Mouse (Mus musculus): ENCODE data around the gene Kcnk4.

The Kcnk4 gene

GRCm38 (mm10) chr19:6937541-6938465 lies 3.5 kb upstream of the Kcnk4 start:
- no peak for DNase-seq (ENCODE audit: low spot score)

DNA sequence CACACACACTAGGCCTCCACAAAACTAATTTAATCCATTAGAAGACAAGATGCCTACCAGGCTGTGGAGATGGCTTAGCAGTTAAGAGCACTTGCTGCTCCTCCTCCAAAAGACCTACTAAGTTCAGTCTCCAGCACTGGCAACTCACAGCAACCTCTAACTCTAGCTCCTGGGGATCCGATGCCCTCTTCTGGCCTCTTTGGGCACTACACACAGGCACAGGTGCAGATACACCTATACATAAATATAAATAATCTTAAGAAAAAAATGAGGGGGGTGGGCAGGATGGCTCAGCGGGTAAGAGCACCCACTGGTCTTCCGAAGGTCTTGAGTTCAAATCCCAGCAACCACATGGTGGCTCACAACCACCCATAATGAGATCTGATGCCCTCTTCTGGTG lies 2.0 kb upstream of the Kcnk4 start:
- no peak for DNase-seq (ENCODE audit: low spot score)

- no peak for DNase-seq (ENCODE audit: low spot score)
Measured at GRCm38 (mm10) chr19:6933436-6934194, 700 bp downstream of the Kcnk4 start.

DNA sequence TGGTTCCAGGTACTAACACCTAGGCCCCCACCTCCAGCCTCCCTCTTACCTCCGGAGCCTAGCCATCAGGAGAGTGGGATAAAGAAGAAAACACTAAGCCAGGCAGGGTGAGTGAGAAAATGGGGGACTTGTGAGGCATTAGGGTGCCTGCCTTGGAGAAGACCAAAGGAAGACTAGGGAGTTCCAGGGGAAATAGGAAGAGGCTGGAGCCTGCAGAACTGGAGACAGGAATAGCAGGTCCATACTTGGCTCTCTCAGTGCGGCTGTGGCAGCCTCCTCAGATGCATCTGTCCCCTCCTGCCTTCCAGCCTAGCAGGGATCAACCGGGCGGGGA lies 1.2 kb downstream of the Kcnk4 start:
- DNase-seq (ENCODE audit: low spot score) = no peak

DNA sequence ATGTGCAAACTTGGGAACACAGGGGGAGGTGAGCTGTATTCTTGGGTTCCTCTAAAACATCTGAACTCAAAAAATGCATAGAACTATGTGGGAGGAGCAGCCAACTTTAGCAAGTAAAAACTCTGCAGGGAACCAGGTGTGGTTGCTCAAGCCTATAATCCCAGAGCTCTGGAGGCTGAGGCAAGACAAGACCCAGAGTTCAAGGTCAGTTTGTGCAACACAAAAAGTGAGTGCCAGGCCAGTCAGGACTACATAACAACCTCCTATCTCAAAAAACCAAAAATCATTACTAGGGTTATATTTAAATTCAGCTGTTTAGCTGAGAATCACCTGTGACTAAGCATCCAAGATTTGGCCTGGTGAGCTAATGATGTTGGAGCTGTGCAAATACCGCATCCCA lies 2.3 kb downstream of the Kcnk4 start:
- no peak for DNase-seq (ENCODE audit: low spot score)

- no peak for DNase-seq (ENCODE audit: low spot score)
Measured at GRCm38 (mm10) chr19:6931002-6931401, 3.3 kb downstream of the Kcnk4 start.

- DNase-seq (ENCODE audit: low spot score) = no peak
Measured at GRCm38 (mm10) chr19:6928080-6928479, 6.2 kb downstream of the Kcnk4 start.

DNA sequence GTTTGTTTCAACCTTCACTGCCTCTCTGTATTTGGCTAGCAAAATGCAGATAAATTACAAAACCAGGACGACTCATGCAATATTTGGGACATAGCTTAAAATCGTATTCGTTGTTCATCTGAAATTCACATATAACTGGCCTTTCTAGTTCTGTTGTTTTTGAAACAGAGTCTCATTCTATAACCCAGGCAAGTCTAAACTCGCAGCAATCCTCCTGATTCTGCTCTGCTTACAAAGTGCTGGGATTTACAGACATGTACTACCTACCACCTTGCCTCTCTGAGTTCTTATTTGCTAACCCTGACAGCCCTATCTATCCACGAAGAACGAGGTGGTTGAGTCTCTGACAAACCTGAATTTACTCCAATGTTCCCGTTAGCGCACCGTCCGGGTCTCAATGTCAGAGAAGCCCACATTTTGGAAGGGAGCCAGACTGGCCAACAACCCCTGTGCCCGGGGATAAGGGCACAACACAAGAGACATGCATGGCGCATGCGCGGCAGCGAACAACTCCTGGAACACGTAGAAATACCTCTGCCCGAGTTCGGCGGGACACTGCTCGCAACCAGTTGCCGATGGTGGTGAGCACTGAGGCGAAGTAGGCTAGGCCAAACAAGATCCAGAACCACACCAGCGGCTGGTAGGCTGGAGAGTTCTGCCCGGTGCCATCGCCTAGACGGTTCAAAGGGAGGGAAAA lies 7.6 kb downstream of the Kcnk4 start:
- DNase-seq (ENCODE audit: low spot score) = no peak

GRCm38 (mm10) chr19:6925611-6926329 lies 8.5 kb downstream of the Kcnk4 start:
- no peak for DNase-seq (ENCODE audit: low spot score)

- DNase-seq (ENCODE audit: low spot score) = no peak
Measured at GRCm38 (mm10) chr19:6925307-6925573, 9.1 kb downstream of the Kcnk4 start, which contains the start of gene Catsperz. Gene Catsperz, minus strand, starts transcription at chr19:6925380.

GRCm38 (mm10) chr19:6924461-6925306 lies 9.6 kb downstream of the Kcnk4 start:
- peak; percentile 83 for DNase-seq (ENCODE audit: low spot score)

GRCm38 (mm10) chr19:6922901-6923735 lies 11.2 kb downstream of the Kcnk4 start:
- no peak for DNase-seq (ENCODE audit: low spot score)

- peak; percentile 100 for DNase-seq (ENCODE audit: low spot score)
Measured at GRCm38 (mm10) chr19:6921647-6922567, 12.4 kb downstream of the Kcnk4 start, which contains the start of gene Esrra. Gene Esrra, minus strand, starts transcription at chr19:6921813.

GRCm38 (mm10) chr19:6920741-6921636 lies 13.3 kb downstream of the Kcnk4 start:
- DNase-seq (ENCODE audit: low spot score) = peak; percentile 74

GRCm38 (mm10) chr19:6919876-6920740 lies 14.2 kb downstream of the Kcnk4 start:
- peak; percentile 92 for DNase-seq (ENCODE audit: low spot score)

DNA sequence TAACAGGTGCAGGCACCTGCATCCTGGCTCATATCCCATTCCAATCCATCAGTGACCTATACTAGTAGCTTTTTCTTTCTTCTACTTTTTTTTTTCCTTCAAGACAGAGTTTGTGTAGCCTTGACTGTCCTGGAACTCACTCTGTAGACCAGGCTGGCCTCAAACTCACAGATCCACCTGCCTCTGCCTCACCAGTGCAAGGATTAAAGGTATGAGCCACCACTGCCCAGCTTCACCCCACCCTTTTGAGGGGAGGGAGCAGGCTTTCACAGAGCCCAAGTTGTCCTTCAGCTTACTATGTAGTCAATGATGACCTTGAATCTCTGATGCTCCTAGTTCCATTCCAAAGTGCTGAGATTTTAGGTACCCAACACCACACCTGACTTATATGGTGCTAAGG lies 14.9 kb downstream of the Kcnk4 start:
- no peak for DNase-seq (ENCODE audit: low spot score)

DNA sequence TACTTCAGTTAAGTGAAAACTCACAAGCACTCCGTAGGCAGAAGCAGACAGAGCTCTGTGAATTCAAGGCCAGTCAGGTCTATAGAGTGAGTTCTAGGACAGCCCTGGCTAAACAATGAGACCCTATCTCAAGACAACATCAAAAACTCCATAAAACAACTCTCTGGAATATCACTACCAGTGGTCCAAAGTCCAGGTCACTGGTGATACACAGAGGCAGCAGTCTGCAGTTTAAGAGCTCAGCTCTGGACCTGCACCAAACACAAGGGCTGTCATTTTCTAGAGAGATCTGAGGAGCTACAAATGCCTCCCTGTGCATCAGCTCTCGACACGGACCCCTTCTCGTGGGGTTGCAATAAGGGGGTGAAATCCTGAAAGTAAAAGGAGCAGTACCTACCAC lies 16.0 kb downstream of the Kcnk4 start:
- no peak for DNase-seq (ENCODE audit: low spot score)

Measured in adipocyte (in vitro differentiated cells).